Mouse (Mus musculus): ENCODE results near the gene Sri. TPM values are rescaled to one million over a fixed set of nuclear protein-coding genes. Genes with fewer than 3 reads are reported as not detected.

The Sri gene
- polyA plus RNA-seq, 1 experiment from 2014 or later: 216 TPM

DNA sequence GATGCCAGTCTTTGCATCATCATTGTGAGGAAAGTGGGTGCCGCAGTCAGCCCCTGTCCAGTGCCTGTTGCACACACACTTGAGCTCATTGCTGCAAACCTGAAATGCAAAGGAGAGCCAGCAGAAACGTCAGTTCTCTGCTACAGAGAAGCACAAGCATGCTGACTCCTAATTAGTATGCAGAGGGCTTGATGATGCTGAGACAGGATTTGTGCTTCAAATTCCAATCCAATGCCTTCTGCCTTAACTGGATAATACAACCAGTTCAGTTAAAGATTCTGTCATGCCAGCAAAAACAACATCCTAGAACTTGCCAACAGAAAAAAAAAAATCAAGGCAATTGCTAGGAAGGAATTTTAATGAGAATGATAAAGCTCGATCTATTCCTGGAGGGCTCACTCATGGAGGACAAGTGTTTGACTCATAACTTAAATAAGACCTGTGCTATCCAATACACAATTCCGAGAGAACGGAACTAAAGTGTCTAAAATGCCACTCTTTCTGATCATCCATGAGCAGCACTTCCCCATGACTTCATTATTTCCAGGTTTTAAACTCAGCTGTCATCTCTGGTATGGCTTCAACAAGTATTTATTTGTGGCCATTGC is 70.8 kb downstream of the Sri start:
- no peaks in the 10 kb centered on the region for H3K9me3 ChIP-seq (replicated peaks)
- no peaks in the 10 kb centered on the region for H3K27me3 ChIP-seq
- ATAC-seq (replicated peaks; ENCODE audit: insufficient number of reproducible peaks, insufficient read depth, low FRiP score, low read depth): no peak
- H3K4me1 ChIP-seq (replicated peaks): peaks cover 7% of the 10 kb centered on the region
- H3K36me3 ChIP-seq: no peaks in the 10 kb centered on the region
- WGBS: 36% methylated on average over 5 of the region's 5 CpGs
- no peak overlapping the region for H3K4me2 ChIP-seq
- H3K4me3 ChIP-seq: no peak overlapping the region
- no peak overlapping the region for H3K9ac ChIP-seq
- H3K27ac ChIP-seq: no peak overlapping the region

Other genes with a start within 250 kb of the Sri start
- 1.8 and 2.3 TPM in 2 replicates for gene Steap4, start 85.6 kb upstream of the Sri start, polyA plus RNA-seq (2015; fragmentation: Nextera tagmentation; extraction: Ambion mirVana)